Mouse (Mus musculus) neural tube, embryonic 11.5 days (tissue): ENCODE results near the gene Map4k1. TPM values are rescaled to one million over a fixed set of nuclear protein-coding genes. Genes with fewer than 3 reads are reported as not detected.

Source experiments
- ATAC-seq: fragments of 200-750 bp; cut with Nextera tagmentation; 2 replicates; pipeline ENCODE4 v1.8.0; 2017; ENCODE audit warnings: moderate number of reproducible peaks, mild to moderate bottlenecking, moderate TSS enrichment, moderate library complexity; ENCODE audit not compliant: insufficient read depth, low FRiP score, low TSS enrichment
- DNase-seq: peaks from one replicate; pipeline ENCODE4 v3.0.0-alpha.2; 2015; ENCODE audit warnings: low spot score
- H3K27ac ChIP-seq: fragments of 300-500 bp; sonication (generic); 2 replicates; pipeline ENCODE4 v1.5.1; 2014; ENCODE audit warnings: low read depth, mild to moderate bottlenecking, low read length
- H3K27me3 ChIP-seq: fragments of 300-500 bp; sonication (generic); 2 replicates; pipeline ENCODE4 v1.6.1; 2014; ENCODE audit warnings: mild to moderate bottlenecking, low read length, mixed read lengths; ENCODE audit not compliant: control insufficient read depth, insufficient read depth
- H3K36me3 ChIP-seq: fragments of 300-500 bp; sonication (generic); 2 replicates; pipeline ENCODE4 v1.6.1; 2014; ENCODE audit warnings: mild to moderate bottlenecking, low read length, moderate library complexity, mixed read lengths; ENCODE audit not compliant: control insufficient read depth, insufficient read depth
- H3K4me1 ChIP-seq: fragments of 300-500 bp; sonication (generic); 2 replicates; pipeline ENCODE4 v1.6.1; 2014; ENCODE audit warnings: low read length, mixed read lengths; ENCODE audit not compliant: control insufficient read depth, insufficient read depth
- H3K4me2 ChIP-seq: fragments of 300-500 bp; sonication (generic); 2 replicates; pipeline ENCODE4 v1.6.1; 2014; ENCODE audit warnings: low read depth, mild to moderate bottlenecking, moderate library complexity
- H3K4me3 ChIP-seq: fragments of 300-500 bp; sonication (generic); 2 replicates; pipeline ENCODE4 v1.5.1; 2014; ENCODE audit warnings: low read depth, low read length
- H3K9ac ChIP-seq: fragments of 300-500 bp; sonication (generic); 2 replicates; pipeline ENCODE4 v1.6.1; 2014; ENCODE audit warnings: mild to moderate bottlenecking, low read length
- H3K9me3 ChIP-seq: fragments of 300-500 bp; sonication (generic); 2 replicates; pipeline ENCODE4 v1.6.1; 2016; ENCODE audit warnings: low read length; ENCODE audit not compliant: control insufficient read depth
- WGBS: fragments of 180-500 bp; shearing (Covaris S2); extraction: QIAGEN DNeasy Blood & Tissue Kit; methylation state at CpG from one replicate; pipeline ENCODE4 v1.1.7; 2014; 5-methylcytosine and 5-hydroxymethylcytosine counted together
- polyA plus RNA-seq: library from polyadenylated mRNA; unstranded; fragments of >200 nt; fragmentation: Nextera tagmentation; extraction: Ambion mirVana; gene quantifications from 2 replicates; pipeline ENCODE4 v1.2.1, GENCODE M21; 2014

The Map4k1 gene
- polyA plus RNA-seq, 1 experiment from 2014 or later: 6.2 TPM

GRCm38 (mm10) chr7:28959505-28960045, 22.3 kb upstream of the Map4k1 start:
- no peak for ATAC-seq
- no peak for DNase-seq
- Histone ChIP-seq H3K4me1 (peaks cover 31% of the 10 kb centered on the region), H3K9ac (peak overlapping the region; percentile 24; the same call in 1 of the 2 replicates), H3K4me2 (peak overlapping the region; percentile 82), H3K4me3 (peak overlapping the region; percentile 89; the same call in 1 of the 2 replicates), H3K36me3 (no peaks in the 10 kb centered on the region), H3K27ac (no peak overlapping the region), H3K27me3 (no peaks in the 10 kb centered on the region), H3K9me3 (no peaks in the 10 kb centered on the region)
- WGBS: 55% methylated on average over 6 of the region's 6 CpGs

DNA sequence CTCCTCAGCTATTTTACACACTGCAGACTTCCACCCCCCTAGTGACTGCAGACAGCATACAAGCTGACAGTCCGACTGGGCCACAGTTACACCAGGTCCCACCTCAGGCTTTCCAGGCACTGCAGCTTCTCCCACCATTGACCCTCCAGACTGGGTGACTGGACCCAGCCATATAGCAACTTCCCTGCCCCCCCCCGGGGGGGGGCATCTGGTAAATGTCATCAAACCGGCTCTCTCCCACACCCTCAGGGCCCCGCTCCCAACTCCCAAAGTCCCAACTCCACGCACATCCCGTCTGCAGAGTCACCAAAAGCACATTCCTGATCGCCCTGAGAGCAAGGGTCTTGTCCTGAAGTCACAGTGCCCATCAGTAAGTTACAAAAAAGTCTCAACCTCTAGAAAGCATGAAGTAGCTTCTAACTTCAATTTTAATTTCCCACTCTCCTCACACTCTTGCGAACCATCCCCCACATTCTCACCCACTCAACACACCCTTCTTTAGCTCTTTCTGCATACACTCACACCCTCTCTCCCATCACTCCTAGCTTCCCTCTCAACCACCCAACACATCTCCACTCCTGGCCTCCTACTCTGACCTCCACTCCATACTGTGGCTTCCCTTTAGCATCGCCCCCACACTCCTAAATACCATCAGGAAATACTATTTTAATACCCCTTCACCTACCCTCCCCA, 21.4 kb upstream of the Map4k1 start:
- H3K9ac ChIP-seq: peak overlapping the region; percentile 85
- peak overlapping the region; percentile 89 for H3K4me3 ChIP-seq
- no peak overlapping the region for H3K27ac ChIP-seq
- ATAC-seq (no peak), DNase-seq (no peak)
- no peaks in the 10 kb centered on the region for H3K36me3 ChIP-seq
- H3K9me3 ChIP-seq: no peaks in the 10 kb centered on the region
- H3K4me2 ChIP-seq: peak overlapping the region; percentile 82
- peaks cover 31% of the 10 kb centered on the region for H3K4me1 ChIP-seq
- 32% methylated on average over 9 of the region's 9 CpGs for WGBS
- H3K27me3 ChIP-seq: no peaks in the 10 kb centered on the region

DNA sequence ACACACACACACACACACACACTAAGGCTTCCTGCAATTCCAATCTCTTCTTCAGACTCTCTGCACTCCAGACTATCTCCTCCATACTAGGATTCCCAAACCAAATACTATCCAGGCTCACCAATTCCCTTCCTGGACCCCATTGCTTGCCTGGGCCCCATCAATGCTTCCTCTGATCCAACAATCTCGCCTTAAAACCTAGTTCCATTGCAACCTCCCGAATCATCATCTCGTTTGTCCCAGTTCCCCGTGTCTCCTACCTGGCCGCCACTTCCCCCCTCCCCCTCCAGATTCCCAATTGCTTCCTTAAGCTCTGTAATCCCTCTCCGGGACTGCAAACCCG, 20.3 kb upstream of the Map4k1 start:
- ATAC-seq (no peak; the same call in 1 of the 2 replicates), DNase-seq (no peak)
- Histone ChIP-seq H3K27me3 (no peaks in the 10 kb centered on the region), H3K4me2 (peak overlapping the region; percentile 82), H3K9me3 (no peaks in the 10 kb centered on the region), H3K4me1 (peaks cover 31% of the 10 kb centered on the region), H3K9ac (peak overlapping the region; percentile 85), H3K27ac (peak overlapping the region; percentile 47; the same call in 1 of the 2 replicates), H3K36me3 (no peaks in the 10 kb centered on the region), H3K4me3 (peak overlapping the region; percentile 89)
- WGBS: 0% methylated on average over 7 of the region's 7 CpGs

DNA sequence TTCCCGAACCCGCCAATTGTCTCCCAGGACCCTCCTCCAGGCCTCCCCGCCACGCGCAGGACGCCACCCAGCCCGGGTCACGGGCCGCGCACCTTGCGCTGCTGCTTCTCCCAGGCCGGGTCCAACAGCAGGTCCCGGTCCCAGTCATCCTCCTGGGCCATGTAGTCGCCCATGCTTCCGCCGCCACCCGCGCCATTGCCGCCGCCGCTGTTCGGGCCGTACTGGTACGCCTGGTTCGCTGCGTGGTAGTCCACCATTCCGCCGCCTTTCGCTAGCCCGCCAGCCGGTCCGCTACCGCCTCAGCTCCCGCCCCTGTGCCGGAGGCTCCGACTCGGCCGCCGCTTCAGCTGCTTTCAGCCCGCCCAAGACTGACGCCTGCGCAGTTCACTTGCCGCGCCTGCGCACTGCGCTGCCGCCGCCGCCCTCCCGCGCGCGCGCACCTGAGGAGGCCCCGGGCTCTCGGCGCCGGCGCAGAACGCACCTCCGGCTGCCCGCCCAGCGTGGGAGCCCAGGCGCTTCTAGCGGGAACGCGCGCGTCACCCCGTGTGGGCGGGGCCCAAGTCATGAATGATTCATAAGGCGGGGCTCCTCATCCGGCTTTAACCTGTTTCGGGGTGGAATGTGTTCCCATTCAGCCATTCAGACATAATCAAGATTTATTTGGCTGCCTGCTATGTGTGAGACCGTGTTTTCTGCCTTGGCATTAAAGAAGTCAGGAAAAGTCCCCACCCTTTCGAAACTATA, 19.8 kb upstream of the Map4k1 start, which contains the start of gene Actn4:
Actn4 (minus strand) TSS at position 414 of the 744 bp plus-strand sequence.
- ATAC-seq: peak; percentile 86
- Histone ChIP-seq H3K4me2 (peak within 1 kb of the TSS; percentile 82), H3K27ac (peak within 1 kb of the TSS; percentile 47), H3K9me3 (no peaks in the 10 kb centered on the region), H3K4me1 (peaks cover 30% of the 10 kb centered on the region), H3K27me3 (no peaks in the 10 kb centered on the region), H3K36me3 (no peaks in the 10 kb centered on the region), H3K4me3 (peak within 1 kb of the TSS; percentile 89), H3K9ac (peak within 1 kb of the TSS; percentile 85)
- under 1% methylated on average over 75 of the region's 76 CpGs for WGBS
- DNase-seq: peak; percentile 100

- Histone ChIP-seq H3K4me2 (no peak overlapping the region), H3K36me3 (no peaks in the 10 kb centered on the region), H3K4me3 (no peak overlapping the region), H3K27ac (no peak overlapping the region), H3K9ac (no peak overlapping the region), H3K9me3 (no peaks in the 10 kb centered on the region), H3K4me1 (peaks cover 26% of the 10 kb centered on the region), H3K27me3 (no peaks in the 10 kb centered on the region)
- 71% methylated on average over 3 of the region's 3 CpGs for whole genome bisulfite sequencing
- ATAC-seq (no peak), DNase-seq (no peak)
These were observed 18.4 kb upstream of the Map4k1 start for GRCm38 (mm10) chr7:28963399-28963923.

- DNase-seq (no peak), ATAC-seq (no peak)
- Histone ChIP-seq H3K4me2 (no peak overlapping the region), H3K27me3 (no peaks in the 10 kb centered on the region), H3K27ac (no peak overlapping the region), H3K4me3 (no peak overlapping the region), H3K9me3 (no peaks in the 10 kb centered on the region), H3K4me1 (peaks cover 9% of the 10 kb centered on the region), H3K36me3 (no peaks in the 10 kb centered on the region), H3K9ac (no peak overlapping the region)
- WGBS: 79% methylated on average over 5 of the region's 5 CpGs
These were observed 16.5 kb upstream of the Map4k1 start for GRCm38 (mm10) chr7:28965346-28965840.

- peaks cover 3% of the 10 kb centered on the region; the same call in 1 of the 2 replicates for H3K36me3 ChIP-seq
- DNase-seq: no peak
- WGBS: 79% methylated on average over 5 of the region's 5 CpGs
- no peak overlapping the region for H3K4me2 ChIP-seq
- peaks cover 2% of the 10 kb centered on the region for H3K4me1 ChIP-seq
- H3K27ac ChIP-seq: no peak overlapping the region
- H3K9ac ChIP-seq: no peak overlapping the region
- no peaks in the 10 kb centered on the region for H3K9me3 ChIP-seq
- no peaks in the 10 kb centered on the region for H3K27me3 ChIP-seq
- no peak for ATAC-seq
- H3K4me3 ChIP-seq: no peak overlapping the region
These were observed 15.7 kb upstream of the Map4k1 start for GRCm38 (mm10) chr7:28966181-28966580.

GRCm38 (mm10) chr7:28966751-28967505, 14.9 kb upstream of the Map4k1 start:
- Histone ChIP-seq H3K4me2 (no peak overlapping the region), H3K27ac (no peak overlapping the region), H3K36me3 (peaks cover 4% of the 10 kb centered on the region; the same call in 1 of the 2 replicates), H3K4me1 (no peaks in the 10 kb centered on the region), H3K9me3 (no peaks in the 10 kb centered on the region), H3K27me3 (no peaks in the 10 kb centered on the region), H3K4me3 (no peak overlapping the region), H3K9ac (no peak overlapping the region)
- DNase-seq (no peak), ATAC-seq (no peak)
- 74% methylated on average over 4 of the region's 4 CpGs for WGBS
